Mouse (Mus musculus): Measurements from ENCODE around the gene Ube2s. TPM values are rescaled to one million over a fixed set of nuclear protein-coding genes. Genes with fewer than 3 reads are reported as not detected.

Ube2s gene
- total RNA-seq, 2 experiments from 2014 or later = 129 to 166 TPM

GRCm38 (mm10) chr7:4779921-4780320, 32.5 kb downstream of the Ube2s start:
- no peak for DNase-seq (ENCODE audit: low spot score in 2 of 2)

- DNase-seq (ENCODE audit: low spot score in 2 of 2) = no peak
These were observed 34.3 kb downstream of the Ube2s start for GRCm38 (mm10) chr7:4777851-4778637.

GRCm38 (mm10) chr7:4776861-4777830, 35.2 kb downstream of the Ube2s start:
- peak; percentile 50 to 60 for DNase-seq (ENCODE audit: low spot score in 2 of 2)

- DNase-seq (ENCODE audit: low spot score in 2 of 2) = no peak
These were observed 36.3 kb downstream of the Ube2s start for GRCm38 (mm10) chr7:4776131-4776530.

GRCm38 (mm10) chr7:4771202-4771601, 41.2 kb downstream of the Ube2s start, which contains the start of gene Fam71e2:
TSS of gene Fam71e2 (minus strand) at chr7:4771302.
- DNase-seq (ENCODE audit: low spot score in 2 of 2) = no peak

- DNase-seq (ENCODE audit: low spot score in 2 of 2) = no peak
These were observed 47.3 kb downstream of the Ube2s start for GRCm38 (mm10) chr7:4764946-4765710.

GRCm38 (mm10) chr7:4759670-4760069, 52.7 kb downstream of the Ube2s start:
- no peak for DNase-seq (ENCODE audit: low spot score in 2 of 2)

- DNase-seq (ENCODE audit: low spot score in 2 of 2) = peak; percentile 58 to 70
These were observed 59.4 kb downstream of the Ube2s start, which contains the start of gene Cox6b2 for GRCm38 (mm10) chr7:4752821-4753570. TSS of gene Cox6b2 (minus strand) at chr7:4753094.

- no peak for DNase-seq (ENCODE audit: low spot score in 2 of 2)
These were observed 60.2 kb downstream of the Ube2s start for GRCm38 (mm10) chr7:4751971-4752820.

GRCm38 (mm10) chr7:4749169-4749568, 63.2 kb downstream of the Ube2s start:
- DNase-seq (ENCODE audit: low spot score in 2 of 2) = no peak

GRCm38 (mm10) chr7:4748321-4748720, 64.1 kb downstream of the Ube2s start:
- DNase-seq (ENCODE audit: low spot score in 2 of 2) = no peak

GRCm38 (mm10) chr7:4747156-4747899, 65.1 kb downstream of the Ube2s start:
- DNase-seq (ENCODE audit: low spot score in 2 of 2) = no peak

GRCm38 (mm10) chr7:4746326-4746980, 65.9 kb downstream of the Ube2s start:
- no peak for DNase-seq (ENCODE audit: low spot score in 2 of 2)

- DNase-seq (ENCODE audit: low spot score in 2 of 2) = no peak
These were observed 67.5 kb downstream of the Ube2s start for GRCm38 (mm10) chr7:4744886-4745285.
